Mouse (Mus musculus) mouse trophoblast stem cell (cell line): ENCODE results near the gene Rfc4.

Source experiments
- in situ Hi-C, 2 experiments: fragments of 300-500 bp; cut with MseI, MboI; formaldehyde crosslinking; loops; 2 replicates in 1 of 2; 3 replicates in 1 of 2; pipeline ENCODE4 v1.15.1; 2025

Gene Rfc4

DNA sequence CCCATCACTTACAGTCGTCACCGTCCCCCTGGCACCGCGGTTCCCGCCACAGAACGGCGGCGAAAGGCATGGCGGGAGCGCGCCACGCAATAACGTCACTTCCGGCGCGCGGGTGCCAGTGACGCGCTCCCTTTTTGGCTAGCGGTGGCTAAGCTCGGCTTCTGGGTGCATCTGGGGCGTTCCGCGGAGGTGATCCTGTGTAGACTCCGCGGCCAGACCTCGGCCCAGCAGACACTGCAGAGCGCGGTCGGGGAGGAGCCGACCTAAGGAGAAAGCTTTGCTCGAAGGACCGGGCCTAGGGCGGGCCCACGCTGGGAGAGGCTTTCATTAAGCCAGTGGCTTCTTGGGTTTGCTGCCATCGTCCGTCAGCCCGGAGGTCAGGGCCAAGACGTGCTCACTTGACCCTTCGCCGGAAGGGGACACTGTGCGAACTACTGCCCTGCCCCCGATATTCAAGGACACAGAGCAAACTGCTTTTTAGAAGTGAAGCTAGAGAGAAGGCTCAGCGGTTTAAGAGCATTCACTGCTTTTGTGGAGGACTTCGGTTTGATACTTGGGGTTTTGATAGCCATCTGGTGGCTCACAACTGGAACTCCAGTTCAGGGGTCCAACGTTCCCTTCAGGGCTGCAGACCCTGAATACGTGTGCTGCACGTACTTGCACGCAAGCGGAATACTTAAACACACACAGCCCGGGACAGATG is at the start of gene Rfc4:
Rfc4 (minus strand) TSS at position 65 of the 703 bp plus-strand sequence.
- in situ Hi-C loops: no loop called here

DNA sequence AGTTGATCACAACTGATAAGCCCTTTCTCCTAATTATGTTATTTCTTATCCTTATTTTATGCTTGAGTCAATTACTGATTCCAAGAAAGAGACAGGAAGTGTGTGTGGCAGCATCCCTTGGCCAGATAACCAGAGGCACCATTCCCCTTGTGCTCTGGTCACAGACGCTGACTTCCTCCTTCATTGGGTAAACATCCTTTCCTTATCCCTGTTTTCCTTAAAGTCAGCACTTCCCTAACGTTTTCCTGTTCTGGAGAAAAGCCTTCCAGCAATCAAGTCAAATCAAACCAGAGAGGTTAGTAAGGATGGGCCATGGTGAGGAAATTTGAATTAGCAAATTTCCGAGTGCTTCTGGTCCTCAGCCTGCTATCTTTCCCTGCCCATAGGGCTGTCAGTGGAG is 48.4 kb upstream of the Rfc4 start:
- in situ Hi-C loops: no loop called here

DNA sequence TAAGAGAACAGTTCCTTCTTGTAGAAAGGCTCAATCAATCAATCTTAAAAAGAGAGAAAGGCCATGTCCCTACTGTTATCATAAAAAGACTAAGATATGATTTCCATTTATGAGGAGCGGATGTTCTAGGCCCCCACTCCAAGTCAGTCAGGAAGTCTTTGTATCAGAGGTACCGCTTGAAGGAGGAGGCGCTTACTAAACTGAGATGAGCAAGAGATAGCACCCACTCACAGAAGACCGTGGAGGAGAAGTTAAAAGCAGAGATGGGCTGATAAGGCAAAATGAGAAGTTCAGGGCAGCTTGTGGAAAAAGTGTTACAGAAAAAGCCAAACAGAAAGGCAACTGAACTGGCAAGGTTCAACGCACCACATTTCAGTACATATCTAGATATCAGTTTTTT is 47.3 kb upstream of the Rfc4 start:
- in situ Hi-C loops: no loop called here

- in situ Hi-C loops: no loop called here
Measured at GRCm38 (mm10) chr16:23173904-23174303, 46.4 kb upstream of the Rfc4 start.

DNA sequence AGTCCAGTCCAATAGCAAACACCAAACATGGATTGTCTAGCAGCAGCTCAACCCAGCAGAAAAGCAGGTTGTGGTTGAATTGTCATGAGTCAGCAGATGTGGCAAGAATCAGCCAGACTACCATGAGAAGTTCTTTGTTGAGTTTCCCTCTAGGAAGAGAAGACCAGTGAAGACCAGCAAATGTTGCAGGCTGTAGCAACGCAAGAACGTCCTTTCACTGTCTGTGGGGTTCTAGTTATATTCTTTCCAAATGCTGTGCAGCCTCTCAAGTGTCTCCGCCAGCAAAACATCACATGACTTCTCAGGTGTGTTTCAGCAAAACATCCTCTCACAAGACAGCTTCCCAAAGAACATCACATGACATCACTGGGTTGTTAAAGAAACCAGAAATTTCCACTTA is 43.3 kb upstream of the Rfc4 start:
- in situ Hi-C loops: no loop called here

DNA sequence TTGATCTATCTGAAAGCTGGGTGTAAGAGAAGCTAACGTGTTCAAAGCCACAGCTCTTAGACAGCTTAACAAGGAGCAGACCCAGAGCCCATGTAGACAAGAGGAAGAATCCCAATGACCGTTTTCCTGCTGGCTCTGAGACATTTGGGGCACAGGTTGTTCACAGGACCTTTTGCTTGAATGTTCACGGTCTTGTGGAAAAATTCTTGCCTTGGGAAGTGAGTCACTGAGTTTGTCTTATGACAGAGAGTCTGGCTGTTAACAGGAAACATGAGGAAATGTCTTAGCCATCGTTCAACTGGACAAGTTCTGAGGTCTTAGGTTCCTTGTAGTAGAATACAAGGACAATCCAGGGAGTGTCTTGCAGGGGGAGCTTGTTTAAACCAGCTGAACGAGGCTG is 39.5 kb upstream of the Rfc4 start:
- in situ Hi-C loops: no loop called here

DNA sequence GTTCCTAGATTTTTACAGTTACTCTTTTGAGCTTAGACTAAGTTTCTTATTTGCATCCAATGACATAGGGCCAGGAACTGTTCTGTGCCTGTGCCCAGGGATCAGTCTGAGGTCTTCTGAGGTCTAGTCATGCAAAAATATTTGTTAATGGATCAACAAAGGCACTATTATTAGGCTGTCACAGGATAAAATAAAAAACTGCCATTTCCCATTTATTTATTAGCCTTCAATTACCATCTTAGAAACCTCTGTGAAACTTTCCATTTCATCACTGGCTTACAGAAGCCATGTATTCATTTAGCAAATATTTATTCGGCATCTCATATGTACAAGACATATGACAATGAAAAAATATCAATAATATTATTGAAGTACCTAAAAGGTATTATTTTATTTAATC is 39.1 kb upstream of the Rfc4 start:
- in situ Hi-C loops: no loop called here

DNA sequence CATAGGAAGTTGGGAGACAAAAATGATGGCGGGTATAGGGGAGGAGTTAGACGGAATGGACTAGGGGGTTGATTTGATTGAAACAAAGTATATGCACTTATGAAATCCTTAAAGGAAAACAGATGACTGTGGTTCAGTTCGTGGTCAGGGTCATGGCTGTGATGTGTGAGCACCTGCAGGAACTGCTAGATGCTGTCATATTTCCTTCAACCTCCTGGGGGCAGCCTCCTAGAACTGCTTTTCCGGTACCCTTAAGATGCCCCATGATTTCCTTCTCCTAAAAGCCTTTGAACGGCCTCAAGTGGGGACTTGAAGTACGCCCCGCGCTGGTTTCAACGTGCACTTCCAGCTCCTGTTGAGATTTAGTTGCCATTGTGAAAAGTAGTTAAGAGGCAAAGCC is 37.9 kb upstream of the Rfc4 start:
- in situ Hi-C loops: no loop called here

- in situ Hi-C loops: no loop called here
Measured at GRCm38 (mm10) chr16:23164443-23164842, 36.9 kb upstream of the Rfc4 start.

DNA sequence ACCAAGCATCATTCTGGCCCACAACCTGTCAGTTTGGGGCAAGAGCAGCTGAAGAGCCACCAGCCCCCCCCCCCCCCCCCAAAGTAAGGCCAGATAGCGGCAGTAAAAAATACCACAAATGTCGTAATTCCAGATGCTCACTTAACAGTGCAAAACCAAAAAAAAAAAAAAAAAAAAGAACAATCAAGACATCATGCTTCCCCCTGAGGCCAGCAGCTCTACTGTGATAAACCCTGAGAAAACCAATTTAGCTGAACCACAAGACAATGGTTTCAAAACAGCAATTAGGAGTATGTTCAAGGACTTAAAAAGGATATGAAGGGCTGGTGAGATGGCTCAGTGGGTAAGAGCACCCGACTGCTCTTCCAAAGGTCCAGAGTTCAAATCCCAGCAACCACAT is 34.6 kb upstream of the Rfc4 start:
- in situ Hi-C loops: no loop called here

DNA sequence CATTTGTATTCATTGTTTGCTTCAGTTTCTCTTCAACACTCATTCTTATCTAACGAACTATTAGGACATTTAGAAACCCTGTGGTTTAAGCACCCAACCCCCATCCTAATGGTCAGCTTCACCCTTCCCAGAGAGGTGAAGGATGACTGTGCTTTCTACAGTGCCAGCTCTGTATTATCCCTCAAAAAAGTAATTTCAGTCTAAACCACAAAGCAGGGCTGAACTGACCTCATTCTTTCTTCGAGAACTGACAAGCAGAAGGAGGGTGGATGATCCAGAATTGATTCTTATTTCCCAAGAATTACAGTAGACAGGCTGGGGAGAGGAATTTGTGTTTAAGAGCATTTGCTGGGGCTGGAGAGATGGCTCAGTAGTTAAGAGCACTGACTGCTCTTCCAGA is 32.2 kb upstream of the Rfc4 start:
- in situ Hi-C loops: no loop called here

DNA sequence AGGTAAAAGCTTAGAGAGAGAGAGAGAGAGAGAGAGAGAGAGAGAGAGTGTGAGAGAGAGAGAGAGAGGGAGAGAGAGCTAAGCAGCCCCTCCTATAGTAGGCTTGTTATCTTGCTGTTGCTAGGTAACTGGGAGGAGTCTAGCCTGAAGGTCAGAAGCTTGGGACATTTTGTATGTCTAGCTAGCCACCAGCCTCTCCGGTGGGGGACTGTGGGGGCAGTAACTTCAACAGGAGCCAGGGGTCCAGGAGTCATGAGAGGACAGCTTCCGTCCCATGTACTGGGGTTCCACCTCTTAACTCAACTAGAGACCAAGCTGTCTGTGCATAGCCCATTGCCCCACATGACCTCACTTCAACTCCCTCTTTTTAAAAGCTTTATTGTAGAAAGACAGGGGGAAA is 31.4 kb upstream of the Rfc4 start:
- in situ Hi-C loops: no loop called here

DNA sequence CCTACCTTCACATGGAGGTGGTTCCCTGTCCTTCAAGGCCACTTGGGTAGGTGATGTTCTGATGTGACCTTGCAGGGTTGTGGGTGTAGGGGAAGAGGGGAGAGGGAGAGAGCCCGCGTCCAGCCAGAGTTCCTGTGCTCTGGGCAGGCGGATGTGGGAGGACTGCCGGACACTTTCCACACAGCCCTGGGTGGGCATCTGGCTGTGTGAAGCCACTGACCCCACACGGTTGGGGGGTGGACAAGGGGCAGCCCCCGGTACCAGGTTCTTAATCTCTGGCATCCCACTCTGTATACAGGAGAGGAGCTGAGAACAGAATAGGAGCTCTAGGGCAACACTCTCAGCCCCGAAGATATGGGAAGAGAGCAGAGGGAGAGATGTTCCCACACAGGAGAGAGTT is 30.8 kb upstream of the Rfc4 start:
- in situ Hi-C loops: no loop called here

DNA sequence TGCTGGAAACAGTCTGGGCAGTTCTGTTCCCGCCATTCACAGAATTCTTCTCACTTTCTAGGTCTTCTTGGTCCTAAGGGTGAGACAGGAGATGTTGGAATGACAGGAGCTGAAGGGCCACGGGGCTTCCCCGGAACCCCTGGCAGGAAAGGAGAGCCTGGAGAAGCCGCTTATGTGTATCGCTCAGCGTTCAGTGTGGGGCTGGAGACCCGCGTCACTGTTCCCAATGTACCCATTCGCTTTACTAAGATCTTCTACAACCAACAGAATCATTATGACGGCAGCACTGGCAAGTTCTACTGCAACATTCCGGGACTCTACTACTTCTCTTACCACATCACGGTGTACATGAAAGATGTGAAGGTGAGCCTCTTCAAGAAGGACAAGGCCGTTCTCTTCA is 29.5 kb upstream of the Rfc4 start:
- in situ Hi-C loops: no loop called here

GRCm38 (mm10) chr16:23154261-23154660 is 26.7 kb upstream of the Rfc4 start:
- in situ Hi-C loops: no loop called here

DNA sequence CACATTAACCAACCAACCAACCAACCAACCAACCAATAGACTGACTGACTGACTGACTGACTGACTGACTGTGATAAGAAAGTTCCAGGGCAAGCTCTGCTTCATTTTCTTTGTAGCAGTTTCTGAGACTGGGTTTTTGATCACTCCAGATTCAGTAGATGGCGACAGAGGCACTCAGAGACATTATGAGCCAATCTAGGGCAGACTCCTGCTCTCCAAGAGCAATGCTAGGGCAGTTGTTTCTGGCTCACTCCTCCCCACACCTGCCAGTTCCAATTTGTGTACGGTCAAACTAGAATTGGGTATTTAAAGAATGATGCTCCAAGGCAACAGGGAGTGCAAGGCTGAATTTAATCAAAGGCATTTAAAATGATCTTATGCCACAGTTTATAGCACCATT is 23.9 kb upstream of the Rfc4 start:
- in situ Hi-C loops: no loop called here

DNA sequence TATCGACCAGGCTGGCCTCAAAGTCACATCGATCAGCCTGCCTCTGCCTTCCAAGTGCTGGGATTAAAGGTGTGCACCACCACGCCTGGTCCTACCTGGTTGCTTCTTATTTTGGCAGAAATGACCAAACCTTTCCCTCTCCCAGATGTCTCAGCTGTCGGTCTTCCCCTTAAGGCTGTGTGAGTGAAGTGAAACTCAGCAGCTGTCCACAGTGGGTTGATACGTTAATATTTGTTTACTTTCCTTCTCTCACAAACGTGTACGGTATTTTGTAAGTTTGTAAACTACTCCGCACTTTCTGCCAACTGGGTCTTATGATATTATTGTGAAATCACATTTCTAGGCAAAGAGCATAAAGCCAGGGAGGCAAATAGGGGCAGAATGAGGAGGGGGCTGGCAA is 21.9 kb upstream of the Rfc4 start:
- in situ Hi-C loops: no loop called here

DNA sequence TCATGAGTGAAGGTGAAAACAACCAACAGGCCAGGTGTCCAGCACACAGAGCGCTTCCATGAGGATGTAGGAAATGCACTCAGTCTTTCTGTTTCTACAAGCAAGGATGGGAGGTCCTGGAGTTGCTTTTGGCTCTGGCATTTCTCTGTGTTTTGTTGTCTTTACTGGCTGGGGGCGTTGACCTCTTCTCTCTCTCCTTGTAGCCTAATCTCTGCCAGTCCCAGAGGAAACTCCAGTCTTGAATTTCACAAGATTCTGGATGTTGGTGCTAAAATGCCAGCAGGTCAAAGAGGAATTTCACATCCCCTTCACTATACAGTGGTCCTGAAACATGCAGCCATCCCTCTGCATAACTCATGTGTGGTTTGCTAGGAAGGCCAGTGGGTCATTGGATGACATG is 21.4 kb upstream of the Rfc4 start:
- in situ Hi-C loops: no loop called here

DNA sequence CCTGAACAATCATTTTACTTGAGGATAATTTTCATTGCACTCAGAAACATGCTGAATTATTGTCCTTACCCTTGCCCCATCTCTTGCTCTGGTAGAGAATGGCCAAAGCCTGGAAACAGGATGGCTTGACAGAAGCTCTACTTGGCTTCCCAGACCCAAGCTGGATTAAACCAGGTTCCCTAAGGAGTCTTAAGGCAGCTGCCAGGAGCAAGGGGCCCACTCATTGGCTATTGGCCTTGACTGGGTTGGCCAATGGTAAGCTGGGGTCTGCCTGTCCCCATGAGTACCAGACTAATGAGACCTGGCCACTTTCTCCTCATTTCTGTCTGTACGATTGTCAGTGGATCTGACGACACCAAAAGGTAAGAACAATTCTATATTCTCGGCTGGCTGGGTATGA is 18.7 kb upstream of the Rfc4 start, which contains the start of gene Adipoq:
Adipoq (plus strand) TSS at position 257 of the 400 bp plus-strand sequence.
- in situ Hi-C loops: no loop called here

DNA sequence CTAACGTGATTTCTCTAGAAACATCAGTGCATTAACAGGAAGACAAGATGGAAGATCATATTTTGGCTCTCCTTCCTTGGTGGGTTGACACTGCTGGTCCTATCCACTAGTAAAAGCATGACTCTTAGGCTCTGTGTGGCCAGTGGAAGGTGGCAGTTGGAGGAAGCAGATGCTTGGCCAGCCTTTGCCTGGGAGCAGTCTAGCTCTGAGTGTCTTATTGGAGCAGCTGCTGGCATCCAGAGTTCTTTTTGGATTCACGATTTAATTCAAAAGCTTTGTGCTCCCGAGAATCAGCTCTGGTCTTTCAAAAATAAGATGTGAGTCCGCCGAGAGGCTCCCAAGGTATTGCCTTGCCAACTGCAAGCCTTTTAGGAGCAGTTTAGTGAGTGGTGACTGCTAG is 17.7 kb upstream of the Rfc4 start:
- in situ Hi-C loops: no loop called here

DNA sequence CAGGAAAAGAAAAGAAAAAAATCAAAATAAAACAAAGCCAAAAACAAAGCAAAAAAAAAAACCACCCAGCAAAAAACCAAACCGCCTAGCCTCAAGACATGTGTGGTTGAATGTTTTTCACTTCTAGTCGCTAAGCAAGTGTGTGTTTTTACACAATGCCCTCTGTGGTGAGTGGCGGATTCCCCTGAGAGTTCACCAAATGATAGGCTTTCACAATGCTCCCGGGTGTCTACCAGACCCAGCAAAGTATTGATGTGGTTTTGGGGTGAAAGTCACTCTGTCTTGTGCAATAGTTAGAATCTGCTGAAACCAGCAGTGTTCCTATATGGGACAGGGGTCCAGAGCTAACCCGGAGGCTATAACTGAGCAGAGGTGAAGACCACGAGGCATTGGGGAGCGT is 16.8 kb upstream of the Rfc4 start:
- in situ Hi-C loops: no loop called here

- in situ Hi-C loops: no loop called here
Measured at GRCm38 (mm10) chr16:23140911-23141310, 13.4 kb upstream of the Rfc4 start.

DNA sequence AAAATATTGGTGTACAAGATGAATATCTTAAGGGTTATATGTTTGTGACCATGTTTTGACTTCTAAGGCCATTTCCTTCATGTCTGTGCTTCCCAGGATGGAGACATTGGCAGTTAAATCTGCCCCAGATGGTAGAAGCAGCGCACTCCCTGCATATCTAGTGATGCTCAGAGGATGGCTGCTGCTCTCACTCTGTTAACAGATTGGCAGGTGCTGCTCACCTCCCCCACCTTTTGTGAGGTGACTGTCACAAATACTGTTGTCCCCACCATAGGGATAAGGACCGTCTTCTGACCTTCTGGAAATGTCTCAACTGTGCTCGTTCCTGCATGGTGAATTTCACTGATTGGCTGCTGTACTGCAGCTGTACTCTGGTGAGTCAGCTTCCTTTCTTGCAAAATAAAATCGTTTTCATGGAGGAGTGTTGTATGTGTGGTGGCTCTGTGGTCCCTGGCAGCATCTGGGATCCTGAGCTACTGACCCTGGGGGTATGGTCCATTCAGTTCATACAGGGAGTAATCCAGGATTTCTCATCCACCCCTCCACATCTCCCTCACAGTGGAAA is 9.0 kb upstream of the Rfc4 start:
- in situ Hi-C loops: loop anchor here in 1 of 2 experiments (10.0 kb wide), 1 partner anchor 262 kb away; no protein-coding TSS in a partner anchor
